Mouse (Mus musculus): Measurements from ENCODE around the gene Rimklb.
"Not testable (repeated sequence)": the region's sequence is repeated elsewhere in the genome, so short reads cannot be mapped to it uniquely, and the experiment has no call there.

Gene Rimklb

DNA sequence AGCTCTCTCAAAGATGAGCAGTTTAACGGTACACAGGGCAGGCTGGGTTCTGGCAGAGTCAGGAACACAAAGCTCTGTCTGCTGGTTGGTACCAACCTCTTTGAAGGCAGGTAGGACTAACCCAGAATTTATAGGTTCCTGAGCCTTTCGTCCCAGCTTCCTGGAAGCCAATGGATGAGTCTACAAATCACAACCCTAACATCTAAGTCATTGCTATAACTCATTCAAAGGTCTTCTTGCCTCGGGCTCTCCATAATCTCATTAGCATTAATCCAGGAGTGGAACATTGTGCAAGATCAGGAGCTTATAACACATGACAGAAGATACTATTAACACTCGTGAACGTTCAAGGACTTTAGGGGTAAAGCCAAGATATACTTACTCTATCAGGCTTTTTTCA is at the start of gene Rimklb:
Gene Rimklb, minus strand, starts transcription at position 101 of the 400 bp plus-strand sequence.
- ChIA-PET CTCF (interaction anchor here in 1 of 4 experiments (1.4 kb wide), 1 partner anchor 115 kb away, joined by 6 read pairs; no protein-coding TSS in a partner anchor), POLR2A (interaction anchor here in 1 of 4 experiments (1.4 kb wide), 1 partner anchor 29 kb away, joined by 4 read pairs; no protein-coding TSS in a partner anchor)

DNA sequence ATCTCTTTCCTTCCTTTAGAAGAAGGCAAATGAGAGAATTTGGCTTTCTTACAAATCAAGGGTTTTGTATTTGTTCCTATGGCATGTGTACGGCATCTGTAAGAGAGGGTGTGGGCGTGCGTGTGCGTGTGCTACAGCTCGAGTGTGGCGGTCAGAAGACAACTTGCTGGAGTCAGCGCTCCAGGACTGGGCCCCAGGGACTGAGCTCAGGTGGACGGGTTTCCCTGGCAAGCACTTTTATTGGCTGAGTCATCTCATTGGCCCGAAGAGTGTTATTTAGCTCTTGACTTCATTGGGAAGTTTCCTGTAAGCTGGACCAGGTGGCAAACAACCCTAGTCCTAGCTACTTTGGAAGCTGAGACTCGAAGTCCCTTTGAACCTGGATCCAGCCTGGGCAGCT is 47.4 kb upstream of the Rimklb start:
- ChIA-PET POLR2A (interaction anchor here (0.6 to 3.4 kb wide), 19 partner anchors 11 to 871 kb away, joined by 3 to 19 read pairs (median 4); partner anchors contain the start of gene Gdf3 (in 1 of the 4)), CTCF (interaction anchor here (0.6 to 4.0 kb wide), 21 partner anchors 9 to 1208 kb away, joined by 3 to 34 read pairs (median 4); no protein-coding TSS in a partner anchor)

DNA sequence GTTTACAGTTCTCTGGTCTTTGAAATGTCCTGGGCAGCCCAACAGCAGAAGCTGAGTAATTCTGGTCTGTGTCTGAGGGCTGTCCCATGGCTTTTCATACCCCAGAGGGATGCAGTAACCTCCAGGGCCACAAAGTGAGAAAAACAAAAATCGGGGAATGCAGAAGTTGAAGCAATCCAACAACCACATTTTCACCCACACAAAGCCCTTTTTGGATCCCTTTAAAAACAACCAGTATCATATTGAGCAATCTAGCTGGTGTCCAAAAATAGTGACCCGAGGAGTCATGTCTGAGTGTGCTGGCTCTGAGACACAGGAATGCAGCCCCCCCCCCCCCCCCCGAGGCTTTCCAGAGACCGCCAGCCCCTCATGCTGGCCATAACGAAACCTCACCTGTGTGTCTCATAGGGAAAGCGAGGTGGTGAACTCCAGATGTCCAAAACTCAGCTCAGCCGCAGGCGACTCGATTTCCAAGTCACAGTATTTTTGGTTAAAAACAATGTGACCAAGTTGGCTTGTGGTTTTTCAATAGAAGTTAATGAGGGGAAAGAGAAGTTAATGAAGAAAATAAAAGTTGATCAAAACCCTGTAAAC is 46.8 kb upstream of the Rimklb start:
- POLR2A ChIA-PET, result interaction anchor here (0.6 to 3.4 kb wide), 17 partner anchors 11 to 204 kb away, joined by 3 to 19 read pairs (median 4); partner anchors contain the start of gene Gdf3 (in 1 of the 4)
- CTCF ChIA-PET, result interaction anchor here (0.5 to 4.0 kb wide), 16 partner anchors 9 to 143 kb away, joined by 3 to 34 read pairs (median 6); no protein-coding TSS in a partner anchor

DNA sequence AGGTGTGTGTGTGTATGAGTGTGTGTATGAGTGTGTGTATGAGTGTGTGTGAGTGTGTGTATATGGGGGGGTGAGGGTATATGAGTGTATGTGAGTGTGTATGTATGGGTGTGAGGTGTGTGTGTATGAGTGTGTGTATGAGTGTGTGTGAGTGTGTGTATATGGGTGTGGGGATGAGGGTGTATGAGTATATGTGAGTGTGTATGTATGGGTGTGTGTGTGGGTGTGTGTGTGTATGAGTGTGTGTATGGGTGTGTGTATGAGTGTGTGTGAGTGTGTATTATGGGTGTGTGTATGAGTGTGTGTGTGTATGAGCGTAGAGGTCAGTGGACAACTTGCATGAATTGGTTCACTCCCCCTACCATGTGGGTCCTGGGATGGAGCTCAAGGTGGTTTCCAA is 46.1 kb upstream of the Rimklb start:
- CTCF ChIA-PET, result interaction anchor here in 3 of 4 experiments (0.5 to 4.0 kb wide), 5 partner anchors 12 to 51 kb away, joined by 3 to 34 read pairs (median 9); no protein-coding TSS in a partner anchor
- POLR2A ChIA-PET, result interaction anchor here in 2 of 4 experiments (1.7 to 3.4 kb wide), 3 partner anchors 12 kb away, joined by 7 to 19 read pairs (median 15); no protein-coding TSS in a partner anchor

DNA sequence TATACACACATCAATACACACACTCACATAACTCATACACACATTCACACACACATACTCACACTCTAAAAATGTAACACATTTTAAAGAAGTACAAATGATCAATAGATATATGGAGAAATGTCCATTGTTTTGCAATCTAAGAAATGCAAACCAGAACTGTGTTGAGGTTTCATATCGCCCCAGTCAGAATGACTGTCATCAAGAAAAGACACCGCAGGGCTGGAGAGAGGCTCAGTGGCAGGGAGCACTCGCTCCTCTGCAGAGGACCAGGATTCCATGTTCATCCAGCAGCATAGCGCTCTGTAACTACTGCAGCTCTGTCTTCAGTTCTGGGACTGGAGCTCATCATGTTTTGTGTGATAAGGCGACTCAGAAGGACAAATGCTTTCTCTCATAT is 45.0 kb upstream of the Rimklb start:
- CTCF ChIA-PET, result no interaction called here
- POLR2A ChIA-PET, result no interaction called here

DNA sequence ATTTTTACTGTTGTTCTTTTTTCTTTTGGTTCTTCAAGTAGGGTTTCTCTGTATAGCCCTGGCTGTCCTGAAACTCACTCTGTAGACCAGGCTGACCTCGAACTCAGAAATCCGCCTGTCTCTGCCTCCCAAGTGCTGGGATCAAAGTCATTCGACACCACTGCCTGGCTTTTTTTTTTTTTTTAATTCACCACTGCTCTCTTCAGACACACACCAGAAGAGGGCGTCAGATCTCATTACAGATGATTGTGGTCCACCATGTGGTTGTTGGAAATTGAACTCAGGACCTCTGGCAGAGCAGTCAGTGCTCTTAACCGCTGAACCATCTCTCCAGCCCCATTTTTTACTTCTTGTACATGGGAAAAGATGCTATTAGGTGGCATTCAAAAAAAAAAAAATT is 43.9 kb upstream of the Rimklb start:
- POLR2A ChIA-PET, result not testable (repeated sequence)
- CTCF ChIA-PET, result interaction anchor here in 1 of 4 experiments (0.8 kb wide), 1 partner anchor 127 kb away, joined by 3 read pairs; no protein-coding TSS in a partner anchor

DNA sequence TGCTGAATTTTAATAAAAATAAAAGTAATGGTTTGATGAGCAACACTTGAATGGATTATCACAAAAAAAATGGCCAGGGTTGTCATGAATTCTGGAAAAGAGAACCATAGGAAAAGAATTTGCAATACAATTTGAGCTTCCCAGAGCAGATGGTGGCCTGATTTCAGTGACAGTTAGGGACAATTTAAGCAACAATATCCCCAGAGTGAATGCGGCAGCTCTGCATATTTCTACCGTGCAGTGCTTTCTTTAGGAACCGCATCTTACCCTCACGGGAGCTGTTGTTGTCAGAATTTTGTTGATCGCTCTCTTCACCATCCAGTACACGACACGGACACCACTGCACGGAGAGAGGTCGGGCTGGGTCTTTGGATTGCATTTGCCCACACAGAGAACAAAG is 41.0 kb upstream of the Rimklb start:
- ChIA-PET POLR2A (interaction anchor here in 3 of 4 experiments (0.6 to 1.9 kb wide), 7 partner anchors 11 to 68 kb away, joined by 3 to 6 read pairs (median 4); partner anchors contain the start of gene Aicda (in 1 of the 3)), CTCF (interaction anchor here in 2 of 4 experiments (0.6 to 1.0 kb wide), 4 partner anchors 17 to 350 kb away, joined by 3 to 5 read pairs (median 5); no protein-coding TSS in a partner anchor)

DNA sequence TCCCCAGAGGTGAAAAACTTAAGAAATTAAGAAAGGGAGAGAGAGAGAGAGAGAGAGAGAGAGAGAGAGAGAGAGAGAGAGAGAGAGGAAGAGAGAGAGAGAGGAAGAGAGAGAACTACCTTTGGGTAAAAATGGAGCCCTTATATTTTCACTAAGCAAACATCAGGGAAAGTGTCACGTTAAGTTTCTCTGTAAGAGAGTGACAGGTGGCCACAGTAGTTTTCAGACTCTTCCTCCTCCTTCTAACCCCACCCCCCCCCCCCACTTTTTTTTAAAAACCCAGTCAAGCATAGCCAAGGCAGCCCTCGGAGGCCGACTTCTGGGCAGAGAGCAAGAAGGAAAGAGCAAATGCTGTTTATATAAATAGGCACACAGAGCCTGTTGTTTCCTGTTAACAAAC is 35.5 kb upstream of the Rimklb start:
- POLR2A ChIA-PET, result interaction anchor here in 3 of 4 experiments (0.6 to 2.5 kb wide), 22 partner anchors 11 to 267 kb away, joined by 3 to 19 read pairs (median 4); partner anchors contain the start of genes Gdf3 (in 1 of the 3) and Phc1 (in 1 of the 3)
- CTCF ChIA-PET, result interaction anchor here in 3 of 4 experiments (0.6 to 2.9 kb wide), 6 partner anchors 23 to 973 kb away, joined by 3 to 31 read pairs (median 6); no protein-coding TSS in a partner anchor

DNA sequence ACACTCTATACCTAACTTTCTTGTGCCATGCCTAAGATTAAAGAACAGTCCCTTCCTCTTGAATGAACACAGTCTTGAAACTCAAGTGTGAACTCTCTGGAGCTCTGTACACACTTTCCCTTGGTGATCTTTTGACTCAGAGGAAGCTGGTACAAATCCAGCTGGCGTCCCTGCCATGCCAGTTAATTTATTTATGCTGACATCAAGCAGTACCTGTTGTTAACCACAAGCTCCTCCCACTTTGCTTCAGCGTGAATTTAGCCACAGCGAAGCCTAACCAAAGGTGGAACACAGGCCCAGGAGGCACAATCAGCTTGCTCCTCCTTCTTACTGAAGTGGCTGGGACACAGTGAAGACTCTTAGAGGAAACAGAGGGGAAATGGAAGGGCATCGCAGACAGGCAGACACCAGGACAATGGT is 34.3 kb upstream of the Rimklb start:
- ChIA-PET POLR2A (interaction anchor here (0.5 to 2.5 kb wide), 66 partner anchors 10 to 1174 kb away, joined by 3 to 19 read pairs (median 4); partner anchors contain the start of genes Aicda (in 1 of the 4), Gdf3 (in 1 of the 4), M6pr (in 1 of the 4) and Nanog (in 1 of the 4)), CTCF (interaction anchor here (0.6 to 2.9 kb wide), 25 partner anchors 10 to 976 kb away, joined by 3 to 31 read pairs (median 4); no protein-coding TSS in a partner anchor)

DNA sequence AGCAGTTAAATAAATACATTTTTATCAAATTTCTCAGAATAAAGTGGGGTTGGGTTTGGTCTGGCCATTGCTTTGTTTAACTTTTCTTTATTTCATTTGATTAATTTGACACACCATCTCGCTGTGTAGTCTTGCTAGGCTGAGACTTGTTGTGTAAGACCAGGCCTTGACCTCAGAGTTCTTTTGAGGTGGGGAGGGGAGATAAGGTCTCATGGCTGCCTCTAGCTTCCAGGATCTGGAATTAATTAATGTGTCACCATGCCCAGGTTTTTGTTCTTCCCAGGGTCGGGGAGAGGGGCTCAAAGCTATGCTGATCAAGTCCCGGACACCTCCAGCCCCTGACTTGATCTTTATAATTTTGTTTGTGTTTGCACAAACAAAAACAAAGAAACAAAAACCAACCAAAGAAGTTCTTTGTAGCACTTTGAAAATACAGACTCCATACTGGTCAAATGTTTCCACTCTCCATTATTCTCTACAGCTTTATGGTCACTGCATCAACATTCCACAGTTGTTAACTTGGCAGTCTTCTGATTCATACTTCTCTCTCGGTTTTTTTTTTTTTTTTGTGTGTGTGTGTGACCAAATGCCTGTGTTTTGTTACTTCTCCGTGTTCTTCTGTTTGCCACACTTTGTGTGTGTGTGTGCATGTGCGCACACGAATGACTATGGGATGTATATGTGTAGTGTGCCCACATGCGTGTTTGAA is 33.1 kb upstream of the Rimklb start:
- CTCF ChIA-PET, result interaction anchor here (0.6 to 2.9 kb wide), 8 partner anchors 8 to 101 kb away, joined by 3 to 31 read pairs (median 4); no protein-coding TSS in a partner anchor
- POLR2A ChIA-PET, result interaction anchor here in 3 of 4 experiments (0.7 to 2.5 kb wide), 6 partner anchors 25 to 1239 kb away, joined by 4 to 15 read pairs (median 10); partner anchors contain the start of gene Phc1 (in 1 of the 3)

DNA sequence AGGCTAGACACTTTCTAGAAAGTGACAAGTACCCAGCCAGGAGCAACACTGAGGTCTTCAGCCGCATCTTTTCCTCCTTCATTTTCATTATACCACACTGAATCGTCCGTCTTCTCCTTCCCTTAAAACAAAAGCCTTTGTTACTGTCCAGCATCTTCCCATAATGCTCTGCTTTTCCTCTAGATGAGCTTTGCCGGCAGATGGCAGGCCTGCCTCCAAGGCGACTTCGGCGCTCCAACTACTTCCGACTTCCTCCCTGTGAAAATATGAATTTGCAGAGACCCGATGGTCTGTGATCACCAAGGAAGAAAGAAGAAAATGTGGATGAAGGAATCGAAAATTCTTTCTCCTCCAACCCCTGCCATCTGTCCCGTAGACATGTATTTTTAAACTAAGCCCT is 29.6 kb upstream of the Rimklb start:
- ChIA-PET POLR2A (interaction anchor here (0.6 to 2.3 kb wide), 22 partner anchors 8 to 187 kb away, joined by 3 to 10 read pairs (median 4); partner anchors contain the start of gene Gdf3 (in 2 of the 4)), CTCF (interaction anchor here (0.5 to 1.9 kb wide), 17 partner anchors 9 to 248 kb away, joined by 3 to 8 read pairs (median 4); partner anchors contain the start of genes Dppa3 (in 1 of the 4) and M6pr (in 1 of the 4))

DNA sequence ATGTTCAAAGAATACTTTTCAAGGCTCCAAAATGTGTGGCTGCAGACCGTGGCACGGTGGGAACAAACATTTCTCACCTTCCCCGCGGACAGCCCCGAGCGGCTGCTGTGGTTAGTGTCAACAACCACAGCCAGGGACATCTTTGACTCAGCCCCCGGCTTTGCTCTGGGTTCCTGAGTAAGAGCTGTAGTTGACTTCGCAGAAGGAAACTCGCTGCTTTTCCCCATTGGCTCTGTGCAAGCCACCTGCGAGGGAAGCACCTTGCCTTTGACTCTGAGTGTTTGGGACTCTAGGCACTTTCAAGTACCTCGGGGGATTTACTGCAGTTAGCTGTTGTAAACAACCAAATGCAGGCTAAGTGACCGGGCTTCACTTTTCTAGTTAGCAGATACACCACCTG is 29.0 kb upstream of the Rimklb start:
- ChIA-PET POLR2A (interaction anchor here (0.7 to 2.3 kb wide), 16 partner anchors 8 to 186 kb away, joined by 3 to 10 read pairs (median 4); partner anchors contain the start of gene Gdf3 (in 2 of the 4)), CTCF (interaction anchor here (0.5 to 1.9 kb wide), 13 partner anchors 8 to 247 kb away, joined by 3 to 8 read pairs (median 4); partner anchors contain the start of genes Dppa3 (in 1 of the 4) and M6pr (in 1 of the 4))

DNA sequence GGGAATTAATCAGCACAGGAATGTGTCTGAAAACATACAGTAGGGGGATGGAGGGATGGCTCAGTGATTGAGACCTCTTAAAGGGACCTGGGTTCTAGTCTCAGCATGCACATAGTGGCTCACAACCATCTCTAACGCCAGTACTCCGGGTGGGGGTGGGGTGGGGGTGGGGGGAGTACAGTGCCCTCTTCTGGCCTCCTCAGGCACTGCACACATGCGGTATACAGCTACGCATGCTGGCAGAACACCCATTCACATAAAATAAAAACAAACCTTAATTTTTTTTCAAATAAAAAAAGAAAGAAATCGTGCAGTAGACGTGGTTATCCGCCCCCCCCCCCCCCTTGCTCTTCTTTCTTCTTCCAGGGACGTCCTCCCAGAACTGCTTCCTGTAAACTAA is 24.7 kb upstream of the Rimklb start:
- ChIA-PET CTCF (interaction anchor here (0.6 to 1.7 kb wide), 32 partner anchors 9 to 1201 kb away, joined by 3 to 11 read pairs (median 5); partner anchors contain the start of genes M6pr (in 1 of the 4), Mfap5 (in 1 of the 4) and Necap1 (in 1 of the 4)), POLR2A (interaction anchor here in 3 of 4 experiments (0.7 to 2.2 kb wide), 15 partner anchors 10 to 220 kb away, joined by 3 to 15 read pairs (median 3); partner anchors contain the start of gene Gdf3 (in 1 of the 3))

DNA sequence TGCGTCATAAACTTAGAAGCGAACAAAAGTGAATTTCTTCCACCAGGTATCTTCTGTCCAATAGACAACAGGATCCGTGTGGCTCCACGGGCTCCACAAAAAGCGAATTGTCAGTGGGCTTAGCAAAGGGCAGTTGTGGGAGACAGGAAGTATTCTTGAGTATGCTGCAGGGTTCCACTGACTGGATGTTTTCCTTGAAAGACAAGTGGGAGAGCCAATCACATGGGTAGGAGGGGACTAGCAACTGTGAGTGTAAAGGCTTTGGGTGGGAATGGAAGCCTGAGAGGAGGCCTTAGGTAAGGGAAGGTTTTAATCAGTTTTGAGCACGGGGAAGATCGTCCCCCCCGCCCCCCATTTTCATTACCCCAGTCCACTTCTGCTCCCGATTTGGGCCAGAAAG is 24.0 kb upstream of the Rimklb start:
- POLR2A ChIA-PET, result interaction anchor here in 3 of 4 experiments (1.0 to 2.2 kb wide), 5 partner anchors 10 to 87 kb away, joined by 3 to 15 read pairs (median 6); partner anchors contain the start of gene Gdf3 (in 1 of the 3)
- CTCF ChIA-PET, result interaction anchor here (0.6 to 1.7 kb wide), 13 partner anchors 9 to 214 kb away, joined by 3 to 10 read pairs (median 5); partner anchors contain the start of gene M6pr (in 1 of the 4)

DNA sequence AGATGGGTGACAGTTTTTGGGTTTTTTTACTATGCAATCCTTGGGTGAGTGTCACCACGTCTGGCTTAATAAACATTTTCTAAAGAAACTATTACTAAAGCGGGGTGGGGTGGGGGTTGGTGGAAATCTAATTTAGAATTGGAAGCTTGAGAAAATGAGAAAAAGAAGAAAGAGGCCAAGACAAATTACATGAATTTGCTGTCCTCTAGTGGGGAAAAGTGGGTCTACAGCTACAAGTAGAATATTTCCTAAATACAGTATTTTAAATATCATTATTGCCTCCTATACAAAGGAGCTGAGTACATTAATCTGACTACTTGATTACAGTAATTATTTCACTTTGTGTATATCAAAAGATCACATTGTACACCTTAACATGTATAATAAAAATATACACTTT is 20.8 kb upstream of the Rimklb start:
- ChIA-PET CTCF (interaction anchor here (0.5 to 3.1 kb wide), 21 partner anchors 9 to 961 kb away, joined by 3 to 15 read pairs (median 4); partner anchors contain the start of gene Mfap5 (in 1 of the 4)), POLR2A (interaction anchor here in 3 of 4 experiments (0.6 to 1.5 kb wide), 10 partner anchors 9 to 174 kb away, joined by 3 to 5 read pairs (median 4); partner anchors contain the start of gene Dppa3 (in 1 of the 3))

DNA sequence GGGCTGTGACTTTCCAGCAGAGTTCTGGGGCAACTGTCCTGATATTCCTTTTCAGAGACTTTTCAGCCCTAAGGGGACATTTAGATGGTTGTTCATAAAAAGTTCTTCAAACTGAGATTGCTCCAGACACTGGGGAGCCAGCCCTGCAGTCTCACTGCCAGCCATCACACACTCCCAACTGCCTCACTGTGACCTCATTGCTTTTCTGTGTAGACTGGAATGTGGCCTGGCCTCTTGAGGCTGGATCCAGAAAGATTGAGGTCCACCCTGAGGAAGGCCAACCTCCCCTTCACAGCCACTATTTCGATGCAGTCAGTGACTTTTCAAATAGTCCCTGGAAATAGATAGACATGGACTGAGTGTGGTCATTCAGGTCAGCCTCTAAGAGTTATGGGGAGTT is 19.1 kb upstream of the Rimklb start:
- ChIA-PET CTCF (interaction anchor here in 3 of 4 experiments (0.5 to 1.7 kb wide), 6 partner anchors 10 to 115 kb away, joined by 3 to 5 read pairs (median 3); no protein-coding TSS in a partner anchor), POLR2A (interaction anchor here in 2 of 4 experiments (0.6 to 1.3 kb wide), 4 partner anchors 15 to 92 kb away, joined by 3 to 6 read pairs (median 4); partner anchors contain the start of gene Gdf3 (in 1 of the 2))

DNA sequence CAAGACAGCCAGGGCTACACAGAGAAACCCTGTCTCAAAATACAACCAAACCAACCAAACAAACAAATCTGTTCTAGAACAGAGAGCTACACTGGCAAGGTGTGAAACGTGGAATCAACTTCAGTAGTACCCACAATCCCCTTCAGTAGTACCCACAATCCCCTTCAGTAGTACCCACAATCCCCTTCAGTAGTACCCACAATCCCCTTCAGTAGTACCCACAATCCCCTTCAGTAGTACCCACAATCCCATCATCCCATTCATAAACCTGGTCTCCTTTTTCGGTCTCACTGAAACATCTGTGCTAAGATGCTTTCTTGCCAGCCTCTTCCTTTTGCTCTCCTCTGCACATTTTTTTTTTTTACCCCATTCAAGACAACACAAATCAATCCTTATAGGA is 17.2 kb upstream of the Rimklb start:
- ChIA-PET CTCF (interaction anchor here (0.5 to 0.7 kb wide), 4 partner anchors 33 to 343 kb away, joined by 3 to 12 read pairs (median 4); no protein-coding TSS in a partner anchor), POLR2A (interaction anchor here (0.7 to 1.5 kb wide), 4 partner anchors 23 to 261 kb away, joined by 3 read pairs; no protein-coding TSS in a partner anchor)

Measured in embryonic stem cell, embryonic (primary cell).